Mouse (Mus musculus) stomach, postnatal 0 days (tissue): ENCODE data around the gene Rftn1. TPM values are rescaled to one million over a fixed set of nuclear protein-coding genes. Genes with fewer than 3 reads are reported as not detected.

Experiments used
- ATAC-seq: fragments of 200-750 bp; cut with Nextera tagmentation; 2 replicates; pipeline ENCODE4 v1.8.0; 2017; ENCODE audit not compliant: low FRiP score, low TSS enrichment
- DNase-seq: peaks from one replicate; pipeline ENCODE4 v3.0.0-alpha.2; 2016; ENCODE audit warnings: low spot score
- H3K27ac ChIP-seq: fragments of 300-500 bp; sonication (generic); replicated peaks from 2 replicates; pipeline ENCODE4 v1.5.1; 2014; ENCODE audit warnings: mild to moderate bottlenecking, control low read depth
- H3K27me3 ChIP-seq: fragments of 300-500 bp; sonication (generic); 2 replicates; pipeline ENCODE4 v1.6.1; 2014; ENCODE audit warnings: low read length; ENCODE audit not compliant: control insufficient read depth, insufficient read depth
- H3K36me3 ChIP-seq: fragments of 300-500 bp; sonication (generic); 2 replicates; pipeline ENCODE4 v1.6.1; 2014; ENCODE audit warnings: low read length, mixed read lengths; ENCODE audit not compliant: control insufficient read depth, insufficient read depth
- H3K4me1 ChIP-seq: fragments of 300-500 bp; sonication (generic); replicated peaks from 2 replicates; pipeline ENCODE4 v1.6.1; 2014; ENCODE audit warnings: antibody characterized with exemption; ENCODE audit not compliant: control insufficient read depth, insufficient read depth
- H3K4me2 ChIP-seq: fragments of 300-500 bp; sonication (generic); replicated peaks from 2 replicates; pipeline ENCODE4 v1.6.1; 2014; ENCODE audit warnings: low read depth, mild to moderate bottlenecking, control low read depth, moderate library complexity
- H3K4me3 ChIP-seq: fragments of 300-500 bp; sonication (generic); 2 replicates; pipeline ENCODE4 v1.5.1; 2014; ENCODE audit warnings: low read depth, low read length, control low read depth
- H3K9ac ChIP-seq: fragments of 300-500 bp; sonication (generic); 2 replicates; pipeline ENCODE4 v1.6.1; 2014; ENCODE audit warnings: mild to moderate bottlenecking, low read length, control low read depth, mixed read lengths
- H3K9me3 ChIP-seq: fragments of 300-500 bp; sonication (generic); 2 replicates; pipeline ENCODE4 v1.6.1; 2016; ENCODE audit warnings: low read length; ENCODE audit not compliant: control insufficient read depth
- CTCF ChIP-seq: IDR thresholded peaks from 2 replicates; pipeline ENCODE4 v1.5.1; 2016; ENCODE audit warnings: antibody characterized with exemption, low read depth, mild to moderate bottlenecking, moderate library complexity
- EP300 ChIP-seq: optimal IDR thresholded peaks from 2 replicates; pipeline ENCODE3; 2016; ENCODE audit warnings: antibody characterized with exemption
- WGBS: fragments of 180-500 bp; shearing (Covaris S2); extraction: QIAGEN DNeasy Blood & Tissue Kit; methylation state at CpG from one replicate; pipeline ENCODE4 v1.1.7; 2014; 5-methylcytosine and 5-hydroxymethylcytosine counted together
- polyA plus RNA-seq: library from polyadenylated mRNA; unstranded; fragments of >200 nt; fragmentation: Nextera tagmentation; extraction: Ambion mirVana; gene quantifications from 2 replicates; pipeline ENCODE4 v1.2.1, GENCODE M21; 2015

The Rftn1 gene
- polyA plus RNA-seq, 1 experiment from 2014 or later: 7.1 TPM

GRCm38 (mm10) chr17:50054586-50054985, 135.9 kb downstream of the Rftn1 start:
- ATAC-seq (no peak), DNase-seq (no peak)
- H3K4me2 ChIP-seq: no peak overlapping the region
- no peaks in the 10 kb centered on the region for H3K36me3 ChIP-seq
- no peaks in the 10 kb centered on the region for H3K9me3 ChIP-seq
- no peak for TF ChIP-seq EP300
- no peak for TF ChIP-seq CTCF
- H3K4me1 ChIP-seq: no peaks in the 10 kb centered on the region
- no peak overlapping the region for H3K4me3 ChIP-seq
- no peaks in the 10 kb centered on the region for H3K27me3 ChIP-seq
- no peak overlapping the region for H3K27ac ChIP-seq
- WGBS: 78% methylated on average over 7 of the region's 7 CpGs
- no peak overlapping the region for H3K9ac ChIP-seq

GRCm38 (mm10) chr17:50053961-50054360, 136.5 kb downstream of the Rftn1 start:
- Histone ChIP-seq H3K27me3 (no peaks in the 10 kb centered on the region), H3K36me3 (no peaks in the 10 kb centered on the region), H3K9ac (no peak overlapping the region), H3K4me2 (no peak overlapping the region), H3K27ac (no peak overlapping the region), H3K4me3 (no peak overlapping the region), H3K4me1 (no peaks in the 10 kb centered on the region), H3K9me3 (no peaks in the 10 kb centered on the region)
- TF ChIP-seq CTCF: no peak
- no peak for TF ChIP-seq EP300
- no peak for DNase-seq
- WGBS: 93% methylated on average over 1 of the region's 1 CpGs
- no peak for ATAC-seq

GRCm38 (mm10) chr17:50052741-50053468, 137.6 kb downstream of the Rftn1 start:
- H3K9ac ChIP-seq: no peak overlapping the region
- H3K4me1 ChIP-seq: no peaks in the 10 kb centered on the region
- no peaks in the 10 kb centered on the region for H3K9me3 ChIP-seq
- no peaks in the 10 kb centered on the region for H3K36me3 ChIP-seq
- 39% methylated on average over 7 of the region's 7 CpGs for WGBS
- H3K27me3 ChIP-seq: no peaks in the 10 kb centered on the region
- no peak overlapping the region for H3K4me2 ChIP-seq
- TF ChIP-seq EP300 (no peak), CTCF (no peak)
- ATAC-seq (no peak), DNase-seq (no peak)
- H3K27ac ChIP-seq: no peak overlapping the region
- no peak overlapping the region for H3K4me3 ChIP-seq

- TF ChIP-seq EP300: no peak
- TF ChIP-seq CTCF: no peak
- no peak for ATAC-seq
- WGBS: 93% methylated on average over 9 of the region's 9 CpGs
These were observed 140.0 kb downstream of the Rftn1 start for GRCm38 (mm10) chr17:50050456-50050855.

GRCm38 (mm10) chr17:50048209-50048608, 142.3 kb downstream of the Rftn1 start:
- Histone ChIP-seq H3K9ac (no peak overlapping the region), H3K4me2 (no peak overlapping the region), H3K27me3 (no peaks in the 10 kb centered on the region), H3K4me3 (no peak overlapping the region), H3K36me3 (no peaks in the 10 kb centered on the region), H3K4me1 (no peaks in the 10 kb centered on the region), H3K9me3 (no peaks in the 10 kb centered on the region), H3K27ac (no peak overlapping the region)
- DNase-seq: no peak
- ATAC-seq: no peak
- WGBS: 21% methylated on average over 9 of the region's 9 CpGs
- no peak for TF ChIP-seq CTCF
- TF ChIP-seq EP300: no peak

More at GRCm38 (mm10) chr17:50050456-50050855, 140.0 kb downstream of the Rftn1 start:
- H3K4me1 ChIP-seq: no peaks in the 10 kb centered on the region
- no peak overlapping the region for H3K4me3 ChIP-seq
- H3K27ac ChIP-seq: no peak overlapping the region
- H3K36me3 ChIP-seq: no peaks in the 10 kb centered on the region
- H3K4me2 ChIP-seq: no peak overlapping the region
- DNase-seq: no peak
- H3K9ac ChIP-seq: no peak overlapping the region
- no peaks in the 10 kb centered on the region for H3K27me3 ChIP-seq
- no peaks in the 10 kb centered on the region for H3K9me3 ChIP-seq

- no peak overlapping the region for H3K9ac ChIP-seq
- DNase-seq (no peak), ATAC-seq (no peak)
- H3K27ac ChIP-seq: no peak overlapping the region
- no peaks in the 10 kb centered on the region for H3K4me1 ChIP-seq
- no peaks in the 10 kb centered on the region for H3K27me3 ChIP-seq
- no peak for TF ChIP-seq CTCF
- no peak for TF ChIP-seq EP300
- H3K4me3 ChIP-seq: no peak overlapping the region
- no peaks in the 10 kb centered on the region for H3K36me3 ChIP-seq
- H3K9me3 ChIP-seq: no peaks in the 10 kb centered on the region
- WGBS: 89% methylated on average over 12 of the region's 12 CpGs
- H3K4me2 ChIP-seq: no peak overlapping the region
These were observed 143.3 kb downstream of the Rftn1 start for GRCm38 (mm10) chr17:50047182-50047581.
